Comparison of ENCODE assay signal across 8 mouse cellular contexts in the genomic region with DNA sequence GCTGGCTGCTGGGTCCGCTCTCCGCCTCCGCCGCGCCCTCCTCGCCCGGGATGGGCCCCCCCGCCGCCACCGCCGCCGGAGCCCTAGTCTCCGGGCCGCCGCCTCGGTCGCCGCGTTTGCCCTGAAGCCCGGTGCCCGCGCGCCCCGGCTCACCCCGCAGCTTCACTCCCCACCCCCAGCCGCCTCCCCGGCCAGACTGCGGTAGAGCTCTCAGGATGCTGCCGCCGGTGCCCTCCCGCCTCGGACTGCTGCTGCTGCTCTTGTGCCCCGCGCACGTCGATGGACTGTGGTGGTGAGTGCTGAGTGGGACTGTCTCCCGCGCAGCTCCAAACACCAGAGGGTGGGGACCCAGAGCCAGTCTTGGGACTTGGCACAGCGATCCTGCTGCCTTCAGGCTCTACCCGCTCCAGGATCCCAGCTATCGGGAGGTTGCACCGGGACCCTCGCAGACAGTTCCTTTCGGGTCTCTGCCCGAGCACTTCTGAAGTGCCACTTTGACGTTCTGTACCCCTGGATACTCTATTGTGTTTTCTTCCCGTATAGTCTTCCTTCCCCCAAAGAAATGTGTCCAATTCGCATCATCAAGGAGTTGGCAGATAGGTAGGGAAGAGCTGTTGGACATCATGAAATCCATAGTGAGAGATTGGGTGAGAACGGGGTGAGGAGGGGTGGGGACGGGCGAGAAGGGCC. TPM values are rescaled to one million over a fixed set of nuclear protein-coding genes. Genes with fewer than 3 reads are reported as not detected.
DNase-seq lines count a peak whose midpoint lies in the region; ATAC-seq and TF ChIP-seq lines count a peak whose summit lies in the region.

No protein-coding gene starts in this region.

- no peaks in the 10 kb centered on the region for H3K9me3 ChIP-seq in forebrain, embryonic 12.5 days
- no peaks in the 10 kb centered on the region for H3K9me3 ChIP-seq in limb, embryonic 11.5 days (ENCODE audit: control insufficient read depth, low read length)
- H3K9me3 ChIP-seq in neural tube, embryonic 15.5 days (replicated peaks) = no peaks in the 10 kb centered on the region

- peak overlapping the region; percentile 55 for H3ac ChIP-seq in C2C12 (ENCODE audit: control insufficient read depth, insufficient read length, low read depth)

- H3K79me2 ChIP-seq in C2C12 (ENCODE audit: control insufficient read depth, insufficient read depth) = no peaks in the 10 kb centered on the region

- no peak for TF ChIP-seq CTCF in gastrocnemius, adult 2 months (IDR thresholded peaks at IDR 0.05)
- no peak for TF ChIP-seq CTCF in C2C12 (IDR thresholded peaks at IDR 0.05; ENCODE audit: control insufficient read depth, insufficient read depth, insufficient read length)

- ATAC-seq in forebrain, embryonic 12.5 days (ENCODE audit: low FRiP score) = no peak
- ATAC-seq in limb, embryonic 11.5 days (ENCODE audit: insufficient number of reproducible peaks, low FRiP score, low TSS enrichment, low read depth) = no peak
- no peak for ATAC-seq in neural tube, embryonic 15.5 days (ENCODE audit: low FRiP score)

- peaks cover 16% of the 10 kb centered on the region for H3K27me3 ChIP-seq in C2C12 (ENCODE audit: control insufficient read depth, insufficient read depth, insufficient read length)
- peaks cover 100% of the 10 kb centered on the region for H3K27me3 ChIP-seq in forebrain, embryonic 12.5 days
- H3K27me3 ChIP-seq in limb, embryonic 11.5 days (ENCODE audit: control insufficient read depth, insufficient read depth, low read length) = peaks cover 69% of the 10 kb centered on the region
- peaks cover 91% of the 10 kb centered on the region for H3K27me3 ChIP-seq in neural tube, embryonic 15.5 days (replicated peaks)

- under 1% methylated on average over 44 of the region's 51 CpGs for WGBS in forebrain, embryonic 12.5 days
- WGBS in limb, embryonic 11.5 days = under 1% methylated on average over 45 of the region's 51 CpGs
- under 1% methylated on average over 32 of the region's 51 CpGs for WGBS in neural tube, embryonic 15.5 days

- peak overlapping the region; percentile 75 for H3K4me3 ChIP-seq in gastrocnemius, adult 2 months
- H3K4me3 ChIP-seq in C2C12 (ENCODE audit: insufficient read depth, poor library complexity, severe bottlenecking) = no peak overlapping the region
- peak overlapping the region; percentile 51 for H3K4me3 ChIP-seq in forebrain, embryonic 12.5 days (replicated peaks)
- peak overlapping the region; percentile 36 for H3K4me3 ChIP-seq in limb, embryonic 11.5 days (ENCODE audit: low read depth, low read length)
- H3K4me3 ChIP-seq in neural tube, embryonic 15.5 days (replicated peaks) = peak overlapping the region; percentile 45

- peak; percentile 58 for DNase-seq in gastrocnemius, adult 2 months
- DNase-seq in gastrocnemius, postnatal 14 days = no peak
- DNase-seq in limb, embryonic 11.5 days (ENCODE audit: low spot score) = peak; percentile 58
- DNase-seq in gastrocnemius, adult 8-10 months (ENCODE audit: low spot score in 2 of 2) = no peak
- DNase-seq in ovary, adult 18-20 months (ENCODE audit: low spot score) = no peak

- H3K79me3 ChIP-seq in C2C12 (ENCODE audit: low read depth) = no peaks in the 10 kb centered on the region

- H3K4me1 ChIP-seq in forebrain, embryonic 12.5 days = peaks cover 34% of the 10 kb centered on the region
- H3K4me1 ChIP-seq in limb, embryonic 11.5 days (ENCODE audit: control insufficient read depth, insufficient read depth, low read length) = peaks cover 8% of the 10 kb centered on the region; the same call in 1 of the 2 replicates
- peaks cover 31% of the 10 kb centered on the region for H3K4me1 ChIP-seq in neural tube, embryonic 15.5 days

- peak overlapping the region; percentile 55 for H3K9ac ChIP-seq in forebrain, embryonic 12.5 days
- H3K9ac ChIP-seq in limb, embryonic 11.5 days (ENCODE audit: low read length) = no peak overlapping the region
- peak overlapping the region; percentile 32 for H3K9ac ChIP-seq in neural tube, embryonic 15.5 days (replicated peaks)

- intact Hi-C loops in gastrocnemius, adult 2 months (cut with DNase I) = no loop called here
- intact Hi-C loops in gastrocnemius, postnatal 14 days (cut with DNase I; ENCODE audit: low total_unique reads) = no loop called here

- H3K36me3 ChIP-seq in C2C12 (ENCODE audit: control insufficient read depth, insufficient read depth) = no peaks in the 10 kb centered on the region
- H3K36me3 ChIP-seq in forebrain, embryonic 12.5 days (replicated peaks) = no peaks in the 10 kb centered on the region
- H3K36me3 ChIP-seq in limb, embryonic 11.5 days (ENCODE audit: control insufficient read depth, insufficient read depth, low read length) = no peaks in the 10 kb centered on the region
- no peaks in the 10 kb centered on the region for H3K36me3 ChIP-seq in neural tube, embryonic 15.5 days

- H3K4me2 ChIP-seq in forebrain, embryonic 12.5 days = peak overlapping the region; percentile 90
- H3K4me2 ChIP-seq in limb, embryonic 11.5 days (ENCODE audit: low read depth, severe bottlenecking) = peak overlapping the region; percentile 78
- peak overlapping the region; percentile 95 for H3K4me2 ChIP-seq in neural tube, embryonic 15.5 days

- peak overlapping the region; percentile 40; the same call in 1 of the 2 replicates for H3K27ac ChIP-seq in gastrocnemius, adult 2 months
- no peak overlapping the region for H3K27ac ChIP-seq in forebrain, embryonic 12.5 days
- H3K27ac ChIP-seq in limb, embryonic 11.5 days (replicated peaks; ENCODE audit: low read depth, low read length) = no peak overlapping the region
- H3K27ac ChIP-seq in neural tube, embryonic 15.5 days (replicated peaks) = no peak overlapping the region

TF ChIP-seq in C2C12, 6 proteins besides CTCF, POLR2A, EP300 and RAD21:
- no peak for TF ChIP-seq MYOD1 (IDR thresholded peaks at IDR 0.05; ENCODE audit: control insufficient read depth, insufficient read length, low read depth)
- TF ChIP-seq CEBPB (IDR thresholded peaks at IDR 0.05; ENCODE audit: low read depth) = no peak
- TF ChIP-seq USF1 (IDR thresholded peaks at IDR 0.05; ENCODE audit: low read depth) = no peak
- no peak for TF ChIP-seq MAX (IDR thresholded peaks at IDR 0.05)
- TF ChIP-seq MYOG (IDR thresholded peaks at IDR 0.05; ENCODE audit: control insufficient read depth, extremely low read depth, insufficient read length) = no peak
- TF ChIP-seq FOSL1 (IDR thresholded peaks at IDR 0.05; ENCODE audit: insufficient read depth, low read length, poor library complexity, severe bottlenecking) = no peak

RNA-seq across cellular contexts. Expression of a gene that starts 0.4 kb away (rescaled TPM):
- total RNA-seq in gastrocnemius, adult 2 months (2021) = under 1 TPM; 0.39 to 0.77 TPM
- 1 to 10 TPM in 1 of 2 experiments, under 1 TPM in 1; 0.49 to 1.7 TPM for total RNA-seq in gastrocnemius, postnatal 14 days (2021)
- polyA plus RNA-seq in C2C12 (2012; fragmentation: generic; extraction: Trizol) = 3.0 TPM
- polyA plus RNA-seq in forebrain, embryonic 12.5 days (2016; fragmentation: Nextera tagmentation; extraction: Ambion mirVana) = 3.3 and 4.5 TPM in 2 replicates
- polyA plus RNA-seq in limb, embryonic 11.5 days (2014; fragmentation: Nextera tagmentation; extraction: Ambion mirVana) = 21.2 and 27.4 TPM in 2 replicates
- 5.7 and 6.4 TPM in 2 replicates for polyA plus RNA-seq in neural tube, embryonic 15.5 days (2015; fragmentation: Nextera tagmentation; extraction: Ambion mirVana)
- under 1 TPM in 3 of 4 experiments, not detected in 1; 0.27 to 0.72 (median 0.48) TPM for total RNA-seq in gastrocnemius, adult 8-10 months (2022)

RNA-seq across cellular contexts. Expression of a gene that starts 19.2 kb away (rescaled TPM):
- under 1 TPM in 1 of 2 experiments, not detected in 1; 0.39 TPM for total RNA-seq in gastrocnemius, adult 2 months (2021)
- under 1 TPM in 1 of 2 experiments, not detected in 1; 0.10 TPM for total RNA-seq in gastrocnemius, postnatal 14 days (2021)
- 12.9 TPM for polyA plus RNA-seq in C2C12 (2012; fragmentation: generic; extraction: Trizol)
- 1.00 and 2.0 TPM in 2 replicates for polyA plus RNA-seq in forebrain, embryonic 12.5 days (2016; fragmentation: Nextera tagmentation; extraction: Ambion mirVana)
- 1.4 and 1.6 TPM in 2 replicates for polyA plus RNA-seq in limb, embryonic 11.5 days (2014; fragmentation: Nextera tagmentation; extraction: Ambion mirVana)
- polyA plus RNA-seq in neural tube, embryonic 15.5 days (2015; fragmentation: Nextera tagmentation; extraction: Ambion mirVana) = 0.09 and 0.20 TPM in 2 replicates
- under 1 TPM in 1 of 4 experiments, not detected in 3; 0.16 TPM for total RNA-seq in gastrocnemius, adult 8-10 months (2022)

RNA-seq across cellular contexts. Expression of a gene that starts 23.1 kb away (rescaled TPM):
- total RNA-seq in gastrocnemius, adult 2 months (2021) = 100 to 1,000 TPM in 1 of 2 experiments, 10 to 100 TPM in 1; 61.6 to 111 TPM
- total RNA-seq in gastrocnemius, postnatal 14 days (2021) = 100 to 1,000 TPM in 1 of 2 experiments, 10 to 100 TPM in 1; 76.2 to 109 TPM
- 0.66 TPM for polyA plus RNA-seq in C2C12 (2012; fragmentation: generic; extraction: Trizol)
- not detected in 2 replicates for polyA plus RNA-seq in forebrain, embryonic 12.5 days (2016; fragmentation: Nextera tagmentation; extraction: Ambion mirVana)
- not detected in 2 replicates for polyA plus RNA-seq in limb, embryonic 11.5 days (2014; fragmentation: Nextera tagmentation; extraction: Ambion mirVana)
- 0.17 and 0.40 TPM in 2 replicates for polyA plus RNA-seq in neural tube, embryonic 15.5 days (2015; fragmentation: Nextera tagmentation; extraction: Ambion mirVana)
- total RNA-seq in gastrocnemius, adult 8-10 months (2022) = 100 to 1,000 TPM in 3 of 4 experiments, 10 to 100 TPM in 1; 76.0 to 167 (median 125) TPM

RNA-seq across cellular contexts. Expression of a gene that starts 58.7 kb away (rescaled TPM):
- total RNA-seq in gastrocnemius, adult 2 months (2021) = 10 to 100 TPM; 37.7 to 75.4 TPM
- 10 to 100 TPM in 1 of 2 experiments, 1 to 10 TPM in 1; 9.9 to 22.2 TPM for total RNA-seq in gastrocnemius, postnatal 14 days (2021)
- 0.05 TPM for polyA plus RNA-seq in C2C12 (2012; fragmentation: generic; extraction: Trizol)
- polyA plus RNA-seq in forebrain, embryonic 12.5 days (2016; fragmentation: Nextera tagmentation; extraction: Ambion mirVana) = 3.0 and 3.3 TPM in 2 replicates
- polyA plus RNA-seq in limb, embryonic 11.5 days (2014; fragmentation: Nextera tagmentation; extraction: Ambion mirVana) = 16.0 and 19.8 TPM in 2 replicates
- 2.9 and 3.2 TPM in 2 replicates for polyA plus RNA-seq in neural tube, embryonic 15.5 days (2015; fragmentation: Nextera tagmentation; extraction: Ambion mirVana)
- 10 to 100 TPM; 44.3 to 72.8 (median 67.1) TPM for total RNA-seq in gastrocnemius, adult 8-10 months (2022)

Comparison
In these comparisons a context has a peak if more than half of its experiments do, and no peak if none do; other contexts are left out.
1. DNase-seq: peak in gastrocnemius, adult 2 months (single experiment) and limb, embryonic 11.5 days (single experiment); none in gastrocnemius, postnatal 14 days (single experiment), gastrocnemius, adult 8-10 months (0 of 2) and ovary, adult 18-20 months (single experiment).
2. Peak in every context shown above with its lines, with median percentiles within 50 percentile points of each other: H3K4me2 ChIP-seq.